Mouse (Mus musculus) G1E (cell line): Measurements from ENCODE around the gene Svs3b. TPM values are rescaled to one million over a fixed set of nuclear protein-coding genes. Genes with fewer than 3 reads are reported as not detected.
"Not testable (repeated sequence)": the region's sequence is repeated elsewhere in the genome, so short reads cannot be mapped to it uniquely, and the experiment has no call there.

Experiments
- ATAC-seq: 2 replicates; pipeline ENCODE4 v1.8.0; 2016; ENCODE audit warnings: mild to moderate bottlenecking; ENCODE audit not compliant: insufficient number of reproducible peaks, poor library complexity, low FRiP score, severe bottlenecking; ENCODE audit errors: extremely low read depth
- DNase-seq: peaks from one replicate; pipeline ENCODE4 v3.0.0; 2012; ENCODE audit warnings: low spot score
- H3K27me3 ChIP-seq: 2 replicates; pipeline ENCODE4 v1.6.1; 2012; ENCODE audit warnings: mild to moderate bottlenecking, low read length, inconsistent platforms; ENCODE audit not compliant: insufficient read depth
- H3K36me3 ChIP-seq: replicated peaks from 2 replicates; pipeline ENCODE3; 2012; ENCODE audit warnings: mild to moderate bottlenecking, inconsistent platforms
- H3K4me1 ChIP-seq: 2 replicates; pipeline ENCODE4 v1.6.1; 2012; ENCODE audit warnings: low read depth, low read length, inconsistent platforms, mixed read lengths; ENCODE audit not compliant: insufficient read depth
- H3K4me3 ChIP-seq: 2 replicates; pipeline ENCODE4 v1.5.1; 2012; ENCODE audit warnings: low read depth, mild to moderate bottlenecking, inconsistent platforms, low read length, moderate library complexity, mixed read lengths
- H3K9me3 ChIP-seq: replicated peaks from 2 replicates; pipeline ENCODE4 v1.6.1; 2012; ENCODE audit warnings: inconsistent platforms
- CTCF ChIP-seq: IDR thresholded peaks from 2 replicates; pipeline ENCODE4 v1.5.1; 2012; ENCODE audit warnings: low read depth, low read length, inconsistent platforms, mixed read lengths
- GATA1 ChIP-seq: IDR thresholded peaks from 2 replicates; pipeline ENCODE4 v1.6.1; 2012; ENCODE audit warnings: borderline replicate concordance, low read length, inconsistent platforms, mixed read lengths
- GATA2 ChIP-seq: IDR thresholded peaks from 2 replicates; pipeline ENCODE4 v1.6.1; 2012; ENCODE audit warnings: low read depth, low read length, inconsistent platforms, borderline replicate concordance
- POLR2AphosphoS5 ChIP-seq: IDR thresholded peaks from 2 replicates; pipeline ENCODE4 v1.6.1; 2012; ENCODE audit warnings: low read depth, low read length, inconsistent platforms; ENCODE audit not compliant: insufficient replicate concordance
- TAL1 ChIP-seq: conservative IDR thresholded peaks from 2 replicates; pipeline ENCODE4 v1.6.1; 2012; ENCODE audit warnings: low read depth, low read length, inconsistent platforms, mixed read lengths
- polyA plus RNA-seq: library from polyadenylated mRNA; stranded (reverse); fragments of >175 nt; gene quantifications from 2 replicates; pipeline ENCODE4 v1.2.3, GENCODE M21; 2012
- total RNA-seq, 2 experiments: library from RNA; stranded (forward) in 1 of 2; stranded (reverse) in 1 of 2; fragments of 200-1000 nt in 1 of 2; fragments of >200 nt in 1 of 2; fragmentation: Nextera tagmentation in 1 of 2; gene quantifications; 2 replicates each; pipeline ENCODE4 v1.2.3; 2014 to 2017

Gene Svs3b
- total RNA-seq (2014; fragmentation: Nextera tagmentation) (not detected in 2 replicates), total RNA-seq (2017) (not detected in 2 replicates), polyA plus RNA-seq (not detected in 2 replicates)

DNA sequence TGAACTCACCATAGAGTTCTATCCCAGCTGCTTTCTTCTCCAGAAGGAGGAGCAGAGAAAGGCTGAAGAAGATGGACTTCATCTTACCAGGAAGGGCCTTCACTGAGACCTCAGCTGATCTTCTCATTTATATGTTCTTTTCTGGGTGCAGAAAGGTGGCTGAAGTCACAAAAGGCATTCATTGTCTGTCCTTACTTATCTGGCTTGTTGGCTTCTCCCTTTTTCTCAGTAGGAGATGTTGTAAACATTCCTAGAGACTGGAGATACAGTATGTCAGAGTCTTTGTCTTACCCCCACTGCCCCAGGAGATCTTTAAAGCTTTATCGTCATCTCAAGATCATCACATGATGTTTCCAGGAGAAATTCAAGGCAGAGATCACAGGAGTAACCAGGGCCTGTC, at the start of gene Svs3b:
Gene Svs3b (minus strand): TSS at position 101 of the 400 bp plus-strand sequence.
- not testable (repeated sequence) for H3K27me3 ChIP-seq, H3K9me3 ChIP-seq, H3K36me3 ChIP-seq, ATAC-seq, H3K4me3 ChIP-seq, H3K4me1 ChIP-seq, DNase-seq

DNA sequence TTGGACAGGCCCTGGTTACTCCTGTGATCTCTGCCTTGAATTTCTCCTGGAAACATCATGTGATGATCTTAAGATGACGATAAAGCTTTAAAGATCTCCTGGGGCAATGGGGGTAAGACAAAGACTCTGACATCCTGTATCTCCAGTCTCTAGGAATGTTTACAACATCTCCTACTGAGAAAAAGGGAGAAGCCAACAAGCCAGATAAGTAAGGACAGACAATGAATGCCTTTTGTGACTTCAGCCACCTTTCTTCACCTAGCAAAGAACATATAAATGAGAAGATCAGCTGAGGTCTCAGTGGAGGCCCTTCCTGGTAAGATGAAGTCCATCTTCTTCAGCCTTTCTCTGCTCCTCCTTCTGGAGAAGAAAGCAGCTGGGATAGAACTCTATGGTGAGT, 32.5 kb upstream of the Svs3b start, which contains the start of gene Svs3a:
Gene Svs3a (plus strand): TSS at position 301 of the 400 bp plus-strand sequence.
- not testable (repeated sequence) for H3K36me3 ChIP-seq, H3K9me3 ChIP-seq, H3K4me3 ChIP-seq, DNase-seq, ATAC-seq, H3K4me1 ChIP-seq, H3K27me3 ChIP-seq

DNA sequence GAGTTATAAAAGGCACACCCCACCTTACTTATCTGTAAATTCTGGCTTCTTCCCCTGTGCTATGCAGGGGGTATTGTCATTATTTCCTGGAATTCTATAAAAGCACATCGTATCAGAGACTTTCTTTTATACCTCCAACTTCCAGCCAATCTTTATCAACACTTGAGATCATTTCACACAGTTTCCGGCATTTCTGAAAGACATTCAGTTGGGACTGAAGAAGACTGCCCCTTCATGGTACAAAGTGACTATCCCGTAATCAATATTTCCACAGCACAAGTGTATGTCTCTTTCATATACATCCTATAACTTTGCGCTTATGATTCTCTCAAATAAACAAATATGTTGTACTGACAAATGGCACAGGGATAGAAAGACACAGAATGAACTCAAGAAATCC, 21.9 kb upstream of the Svs3b start, which contains the start of gene Svs4:
Gene Svs4 (minus strand): TSS at position 101 of the 400 bp plus-strand sequence.
- Histone ChIP-seq H3K4me1 (no peaks in the 10 kb centered on the region), H3K9me3 (no peaks in the 10 kb centered on the region), H3K36me3 (no peaks in the 10 kb centered on the region), H3K27me3 (no peaks in the 10 kb centered on the region), H3K4me3 (no peak within 1 kb of the TSS)
- TF ChIP-seq GATA2 (no peak), CTCF (no peak), POLR2AphosphoS5 (no peak), TAL1 (no peak), GATA1 (no peak)
- no peak for DNase-seq
- ATAC-seq, result no peak

GRCm38 (mm10) chr2:164238366-164238765, 18.1 kb downstream of the Svs3b start, which contains the start of gene Svs2:
Svs2 (minus strand) TSS chr2:164238466.
- Histone ChIP-seq H3K4me1 (no peaks in the 10 kb centered on the region), H3K27me3 (no peaks in the 10 kb centered on the region), H3K36me3 (no peaks in the 10 kb centered on the region), H3K9me3 (no peaks in the 10 kb centered on the region), H3K4me3 (no peak within 1 kb of the TSS)
- DNase-seq (no peak), ATAC-seq (no peak)
- TF ChIP-seq GATA2 (no peak), CTCF (no peak), GATA1 (no peak), TAL1 (no peak), POLR2AphosphoS5 (no peak)

DNA sequence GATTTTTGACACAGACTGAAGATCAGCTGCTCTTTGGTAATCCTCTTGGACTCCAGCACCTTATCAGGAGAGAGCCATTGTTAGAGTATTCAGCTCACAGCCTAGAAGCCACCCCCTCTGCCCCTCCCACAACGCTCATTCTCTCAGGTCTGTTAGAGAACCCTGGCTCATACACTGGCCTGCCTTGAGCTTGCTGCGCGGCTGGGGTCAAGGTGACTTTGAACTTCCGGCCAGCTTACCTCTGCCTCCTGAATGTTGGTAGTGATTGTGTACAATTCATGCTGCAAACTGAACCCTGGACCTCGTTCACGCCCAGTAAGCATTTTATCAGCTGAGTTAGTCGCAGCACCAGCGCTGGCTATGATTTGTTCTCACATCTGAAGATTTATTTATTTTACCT, 23.8 kb downstream of the Svs3b start:
- no peaks in the 10 kb centered on the region for H3K9me3 ChIP-seq
- no peak for TF ChIP-seq POLR2AphosphoS5
- no peak for TF ChIP-seq CTCF
- no peak for TF ChIP-seq TAL1
- TF ChIP-seq GATA1, result no peak
- no peak for TF ChIP-seq GATA2
- H3K4me1 ChIP-seq, result no peaks in the 10 kb centered on the region
- DNase-seq (no peak), ATAC-seq (no peak)
- H3K4me3 ChIP-seq, result no peak overlapping the region
- H3K27me3 ChIP-seq, result no peaks in the 10 kb centered on the region
- H3K36me3 ChIP-seq, result no peaks in the 10 kb centered on the region

GRCm38 (mm10) chr2:164228361-164229070, 27.9 kb downstream of the Svs3b start:
- ATAC-seq (no peak), DNase-seq (no peak)
- Histone ChIP-seq H3K36me3 (no peaks in the 10 kb centered on the region), H3K9me3 (no peaks in the 10 kb centered on the region), H3K27me3 (no peaks in the 10 kb centered on the region), H3K4me1 (no peaks in the 10 kb centered on the region), H3K4me3 (no peak overlapping the region)
- TF ChIP-seq GATA2 (no peak), CTCF (no peak), GATA1 (no peak), POLR2AphosphoS5 (no peak), TAL1 (no peak)

DNA sequence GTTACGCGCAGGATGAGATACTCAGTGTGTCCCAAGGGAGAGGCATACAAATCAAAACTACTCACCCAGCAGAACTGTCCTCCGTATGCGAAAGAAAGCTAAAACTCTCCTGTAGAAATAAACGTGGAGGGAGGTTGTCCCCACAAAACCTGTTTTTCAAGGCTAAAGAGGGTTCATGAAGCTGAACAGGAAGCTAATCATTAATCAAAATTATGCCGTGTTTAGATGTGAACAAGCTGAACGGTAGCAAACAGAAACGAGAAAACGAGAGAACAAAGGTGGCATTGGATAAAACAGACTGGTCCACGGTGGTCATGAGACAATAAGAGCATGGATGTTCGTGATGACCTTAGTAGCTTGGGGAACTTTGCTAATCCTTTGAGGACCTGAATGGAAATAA, 34.9 kb downstream of the Svs3b start, which contains the start of gene Wfdc15b:
Gene Wfdc15b (minus strand): TSS at position 139 of the 400 bp plus-strand sequence.
- no peak for TF ChIP-seq POLR2AphosphoS5
- TF ChIP-seq GATA2, result no peak
- TF ChIP-seq GATA1, result no peak
- no peak for TF ChIP-seq TAL1
- no peak for TF ChIP-seq CTCF
- ATAC-seq, result no peak
- H3K36me3 ChIP-seq, result no peaks in the 10 kb centered on the region
- no peaks in the 10 kb centered on the region for H3K27me3 ChIP-seq
- H3K4me3 ChIP-seq, result no peak within 1 kb of the TSS
- no peaks in the 10 kb centered on the region for H3K9me3 ChIP-seq
- no peaks in the 10 kb centered on the region for H3K4me1 ChIP-seq
- DNase-seq, result no peak
